Mouse (Mus musculus): ENCODE data around the gene Cnot2.
"Not testable (repeated sequence)": the region's sequence is repeated elsewhere in the genome, so short reads cannot be mapped to it uniquely, and the experiment has no call there.

The Cnot2 gene

GRCm38 (mm10) chr10:116581369-116581718, at the start of gene Cnot2:
Cnot2 (minus strand) TSS chr10:116581511.
- peak; percentile 95 for DNase-seq (ENCODE audit: low spot score)

- DNase-seq (ENCODE audit: low spot score): no peak
Measured at GRCm38 (mm10) chr10:116628926-116629325, 47.6 kb upstream of the Cnot2 start.

GRCm38 (mm10) chr10:116626009-116626408, 44.7 kb upstream of the Cnot2 start:
- no peak for DNase-seq (ENCODE audit: low spot score)

- DNase-seq (ENCODE audit: low spot score): not testable (repeated sequence)
Measured at GRCm38 (mm10) chr10:116613250-116613649, 31.9 kb upstream of the Cnot2 start.

GRCm38 (mm10) chr10:116604905-116605162, 23.5 kb upstream of the Cnot2 start:
- no peak for DNase-seq (ENCODE audit: low spot score)

- DNase-seq (ENCODE audit: low spot score): no peak
Measured at GRCm38 (mm10) chr10:116604081-116604904, 23.0 kb upstream of the Cnot2 start.

DNA sequence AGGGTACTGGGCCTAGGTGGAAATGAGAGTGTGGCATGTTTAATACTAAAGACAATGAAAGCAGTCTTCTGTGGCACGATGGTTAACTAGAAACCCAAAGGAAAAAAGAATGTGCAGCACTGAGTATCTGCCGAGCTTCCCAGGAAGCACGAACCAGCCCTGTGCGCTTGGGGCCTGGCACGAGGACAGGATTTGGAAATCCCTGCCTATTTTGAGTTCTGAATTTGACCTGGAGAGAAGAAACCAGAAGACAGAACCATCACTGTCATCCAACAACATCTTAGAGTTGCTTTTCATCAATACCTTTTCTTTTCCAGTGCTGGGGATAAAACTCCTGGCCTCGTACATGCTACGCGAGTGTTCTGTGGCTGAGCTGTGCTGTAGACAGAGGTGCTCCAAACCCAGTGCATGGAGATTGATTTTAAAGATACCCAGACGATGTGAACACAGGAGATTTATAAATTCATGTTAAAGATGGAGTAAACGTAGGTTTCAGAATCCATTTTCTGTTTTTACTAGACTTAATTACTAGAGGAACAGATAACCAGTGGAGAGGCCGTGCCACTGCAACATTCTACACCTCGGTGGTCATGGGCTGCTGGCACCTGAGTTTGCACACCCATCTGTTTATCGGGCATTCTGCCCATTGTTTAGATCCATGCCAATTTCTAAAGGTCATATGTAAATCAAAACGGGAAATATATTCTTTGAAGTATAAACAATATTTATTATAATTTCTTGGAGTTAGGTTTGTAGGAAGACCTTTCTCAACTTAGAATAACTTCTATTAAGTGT, 17.9 kb upstream of the Cnot2 start:
- DNase-seq (ENCODE audit: low spot score): no peak

DNA sequence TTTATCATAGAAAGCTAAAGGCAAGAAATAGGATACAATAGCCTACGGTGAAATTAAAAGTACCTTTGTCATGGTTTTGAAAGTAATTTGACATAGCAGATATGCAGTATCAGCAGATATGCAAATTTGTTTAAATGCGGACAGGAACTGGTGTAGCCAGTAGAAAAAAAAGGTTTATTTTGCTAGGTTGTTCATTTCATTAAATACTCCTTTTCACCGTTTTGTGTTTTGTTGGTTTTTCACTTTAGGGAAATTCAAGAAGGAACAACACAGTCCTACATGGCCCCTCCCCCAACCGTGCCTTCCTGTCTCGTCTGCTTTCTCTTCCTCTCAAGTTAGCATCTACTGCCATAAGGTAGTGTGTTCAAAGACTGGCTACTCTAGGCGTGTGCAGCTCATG, 1.4 kb upstream of the Cnot2 start:
- peak; percentile 46 for DNase-seq (ENCODE audit: low spot score)

DNA sequence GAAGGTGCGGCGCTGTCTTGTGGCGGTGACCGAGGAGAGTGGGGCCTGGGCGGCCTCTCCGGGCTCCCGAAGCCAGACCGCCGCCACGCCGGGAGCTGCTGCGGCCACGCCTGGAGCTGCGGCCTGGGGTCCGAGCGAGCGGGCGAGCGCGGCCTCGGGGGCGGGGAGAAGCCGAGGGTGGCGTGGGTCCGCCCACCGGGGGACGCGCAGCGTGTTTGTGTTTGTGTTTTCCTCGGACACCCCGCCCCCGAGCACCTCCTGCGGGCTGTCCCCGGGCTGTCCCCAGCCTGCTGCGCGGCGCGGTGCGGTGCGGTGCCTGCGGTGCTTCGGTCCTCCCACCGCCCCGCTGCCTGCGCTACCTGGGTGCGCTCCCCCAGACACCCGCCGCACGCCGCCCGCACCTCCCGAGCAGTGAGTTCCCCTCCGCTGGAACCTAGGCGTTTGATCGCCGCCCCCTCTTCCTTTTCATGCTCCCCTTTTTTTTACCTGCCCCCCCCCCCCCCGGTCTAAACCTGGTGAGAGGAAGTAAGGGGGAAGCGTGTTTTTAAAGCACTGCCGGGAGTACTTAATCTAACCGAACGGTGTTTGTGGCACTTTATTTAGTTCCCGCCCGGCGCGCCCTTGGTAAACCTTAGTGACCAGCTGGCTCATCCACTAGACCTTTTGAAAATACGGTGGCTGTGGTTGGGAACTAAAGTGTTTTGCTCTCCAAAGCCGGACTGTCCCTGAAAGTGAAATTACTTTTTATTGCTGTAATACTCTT, 589 bp upstream of the Cnot2 start:
- peak; percentile 80 for DNase-seq (ENCODE audit: low spot score)

- DNase-seq (ENCODE audit: low spot score): peak; percentile 68
Measured at GRCm38 (mm10) chr10:116580591-116581358, 536 bp downstream of the Cnot2 start.

GRCm38 (mm10) chr10:116579478-116579877, 1.8 kb downstream of the Cnot2 start:
- DNase-seq (ENCODE audit: low spot score): no peak

- DNase-seq (ENCODE audit: low spot score): no peak
Measured at GRCm38 (mm10) chr10:116578375-116578774, 2.9 kb downstream of the Cnot2 start.

- DNase-seq (ENCODE audit: low spot score): no peak
Measured at GRCm38 (mm10) chr10:116577181-116577580, 4.1 kb downstream of the Cnot2 start.

DNA sequence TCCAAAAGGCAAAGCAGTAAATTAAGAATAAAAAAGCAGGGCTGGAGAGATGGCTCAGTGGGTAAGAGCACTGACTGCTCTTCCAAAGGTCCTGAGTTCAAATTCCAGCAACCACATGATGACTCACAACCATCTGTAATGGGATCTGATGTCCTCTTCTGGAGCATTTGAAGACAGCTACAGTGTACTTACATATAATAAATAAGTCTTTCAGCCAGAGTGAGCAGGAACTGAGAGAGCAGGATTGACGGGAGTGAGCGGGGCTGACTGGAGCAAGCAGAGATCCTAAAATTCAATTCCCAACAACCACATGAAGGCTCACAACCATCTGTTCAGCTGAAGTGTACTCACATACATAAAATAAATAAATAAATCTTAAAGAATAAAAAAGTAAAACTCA, 5.2 kb downstream of the Cnot2 start:
- not testable (repeated sequence) for DNase-seq (ENCODE audit: low spot score)

- no peak for DNase-seq (ENCODE audit: low spot score)
Measured at GRCm38 (mm10) chr10:116570526-116570925, 10.8 kb downstream of the Cnot2 start.

DNA sequence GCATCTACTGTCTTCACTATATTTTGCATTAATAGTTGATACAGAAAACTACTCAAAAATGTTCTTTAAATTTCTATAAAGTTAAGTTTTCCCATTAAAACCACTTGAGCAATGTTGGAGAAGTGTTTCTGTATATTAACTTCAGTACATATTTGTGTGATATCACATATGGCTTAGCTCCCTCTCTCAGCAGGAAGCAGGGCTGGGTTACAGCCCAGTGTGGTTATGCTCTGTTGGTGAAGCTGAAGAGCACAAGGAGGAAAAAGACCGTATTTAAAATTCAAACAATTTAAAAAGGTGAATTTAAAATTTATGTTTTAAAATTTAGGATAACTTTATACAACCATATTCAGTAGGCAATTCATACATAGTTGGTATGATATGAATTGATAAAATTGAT, 12.8 kb downstream of the Cnot2 start:
- DNase-seq (ENCODE audit: low spot score): no peak

DNA sequence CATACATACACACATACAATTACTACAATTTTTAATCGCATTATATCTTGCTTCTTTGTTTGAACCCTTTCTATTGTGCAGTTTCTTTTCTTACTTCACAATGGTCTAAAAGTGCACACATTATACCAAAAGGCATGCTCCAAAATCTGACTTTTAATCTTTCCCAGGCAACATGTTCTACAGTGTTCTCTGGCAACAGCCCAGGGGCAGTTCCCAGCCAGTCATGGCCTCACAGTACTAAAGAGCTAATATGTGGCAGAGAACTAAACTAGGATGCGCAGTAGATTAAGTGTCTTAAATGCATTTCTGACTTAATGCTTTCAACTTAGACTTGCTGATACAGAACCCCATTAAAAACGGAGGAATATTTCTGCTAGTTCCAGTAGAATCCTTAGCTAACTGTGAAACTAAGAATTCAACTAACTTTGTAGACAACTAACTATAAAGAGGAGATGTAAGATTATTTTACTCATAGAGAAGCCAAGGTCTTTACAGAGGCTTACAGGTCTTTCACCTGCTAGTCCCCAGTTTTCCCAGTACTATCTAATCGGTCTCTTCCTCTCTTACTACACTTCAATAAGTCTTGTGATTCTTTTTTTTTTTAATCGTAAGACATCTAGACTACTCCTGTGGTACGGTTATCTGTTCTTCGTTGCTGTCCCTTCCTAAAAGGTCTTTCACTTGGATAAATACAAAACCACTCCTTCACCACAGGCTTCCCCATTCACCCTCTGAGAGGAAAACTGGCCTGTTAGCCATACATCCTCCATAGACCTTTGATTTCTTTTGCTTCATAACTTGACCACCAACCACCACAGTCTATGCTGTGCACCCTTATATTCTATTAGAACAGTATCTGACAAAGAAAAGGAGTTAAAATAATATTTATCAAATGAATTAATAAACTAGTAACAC, 13.6 kb downstream of the Cnot2 start:
- peak; percentile 47 for DNase-seq (ENCODE audit: low spot score)

DNA sequence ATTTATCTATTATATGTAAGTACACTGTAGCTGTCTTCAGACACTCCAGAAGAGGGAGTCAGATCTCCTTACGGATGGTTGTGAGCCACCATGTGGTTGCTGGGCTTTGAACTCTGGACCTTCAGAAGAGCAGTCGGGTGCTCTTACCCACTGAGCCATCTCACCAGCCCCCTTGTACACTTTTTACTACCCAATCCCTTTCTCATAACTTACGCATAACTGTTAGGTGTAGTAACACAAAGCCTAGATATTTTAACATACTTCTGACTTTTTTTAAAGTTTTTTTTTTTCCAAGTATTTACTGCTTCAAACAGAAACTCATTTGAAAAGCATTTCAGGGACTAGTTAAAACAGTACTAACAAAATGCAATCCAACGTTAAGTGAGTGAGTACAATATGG, 14.8 kb downstream of the Cnot2 start:
- not testable (repeated sequence) for DNase-seq (ENCODE audit: low spot score)

- DNase-seq (ENCODE audit: low spot score): no peak
Measured at GRCm38 (mm10) chr10:116564828-116565602, 16.3 kb downstream of the Cnot2 start.

Data from testis, postnatal 10 days (tissue).